Mouse (Mus musculus) stomach, postnatal 0 days (tissue): ENCODE data around the gene Eml6. TPM values are rescaled to one million over a fixed set of nuclear protein-coding genes. Genes with fewer than 3 reads are reported as not detected.

Experiments
- ATAC-seq: fragments of 200-750 bp; cut with Nextera tagmentation; 2 replicates; pipeline ENCODE4 v1.8.0; 2017; ENCODE audit not compliant: low FRiP score, low TSS enrichment
- DNase-seq: peaks from one replicate; pipeline ENCODE4 v3.0.0-alpha.2; 2016; ENCODE audit warnings: low spot score
- H3K27ac ChIP-seq: fragments of 300-500 bp; sonication (generic); replicated peaks from 2 replicates; pipeline ENCODE4 v1.5.1; 2014; ENCODE audit warnings: mild to moderate bottlenecking, control low read depth
- H3K27me3 ChIP-seq: fragments of 300-500 bp; sonication (generic); 2 replicates; pipeline ENCODE4 v1.6.1; 2014; ENCODE audit warnings: low read length; ENCODE audit not compliant: control insufficient read depth, insufficient read depth
- H3K36me3 ChIP-seq: fragments of 300-500 bp; sonication (generic); 2 replicates; pipeline ENCODE4 v1.6.1; 2014; ENCODE audit warnings: low read length, mixed read lengths; ENCODE audit not compliant: control insufficient read depth, insufficient read depth
- H3K4me1 ChIP-seq: fragments of 300-500 bp; sonication (generic); replicated peaks from 2 replicates; pipeline ENCODE4 v1.6.1; 2014; ENCODE audit warnings: antibody characterized with exemption; ENCODE audit not compliant: control insufficient read depth, insufficient read depth
- H3K4me2 ChIP-seq: fragments of 300-500 bp; sonication (generic); replicated peaks from 2 replicates; pipeline ENCODE4 v1.6.1; 2014; ENCODE audit warnings: low read depth, mild to moderate bottlenecking, control low read depth, moderate library complexity
- H3K4me3 ChIP-seq: fragments of 300-500 bp; sonication (generic); 2 replicates; pipeline ENCODE4 v1.5.1; 2014; ENCODE audit warnings: low read depth, low read length, control low read depth
- H3K9ac ChIP-seq: fragments of 300-500 bp; sonication (generic); 2 replicates; pipeline ENCODE4 v1.6.1; 2014; ENCODE audit warnings: mild to moderate bottlenecking, low read length, control low read depth, mixed read lengths
- H3K9me3 ChIP-seq: fragments of 300-500 bp; sonication (generic); 2 replicates; pipeline ENCODE4 v1.6.1; 2016; ENCODE audit warnings: low read length; ENCODE audit not compliant: control insufficient read depth
- CTCF ChIP-seq: IDR thresholded peaks from 2 replicates; pipeline ENCODE4 v1.5.1; 2016; ENCODE audit warnings: antibody characterized with exemption, low read depth, mild to moderate bottlenecking, moderate library complexity
- EP300 ChIP-seq: optimal IDR thresholded peaks from 2 replicates; pipeline ENCODE3; 2016; ENCODE audit warnings: antibody characterized with exemption
- WGBS: fragments of 180-500 bp; shearing (Covaris S2); extraction: QIAGEN DNeasy Blood & Tissue Kit; methylation state at CpG from one replicate; pipeline ENCODE4 v1.1.7; 2014; 5-methylcytosine and 5-hydroxymethylcytosine counted together
- polyA plus RNA-seq: library from polyadenylated mRNA; unstranded; fragments of >200 nt; fragmentation: Nextera tagmentation; extraction: Ambion mirVana; gene quantifications from 2 replicates; pipeline ENCODE4 v1.2.1, GENCODE M21; 2015

Eml6 gene
- polyA plus RNA-seq, 1 experiment from 2014 or later = 0.39 TPM

DNA sequence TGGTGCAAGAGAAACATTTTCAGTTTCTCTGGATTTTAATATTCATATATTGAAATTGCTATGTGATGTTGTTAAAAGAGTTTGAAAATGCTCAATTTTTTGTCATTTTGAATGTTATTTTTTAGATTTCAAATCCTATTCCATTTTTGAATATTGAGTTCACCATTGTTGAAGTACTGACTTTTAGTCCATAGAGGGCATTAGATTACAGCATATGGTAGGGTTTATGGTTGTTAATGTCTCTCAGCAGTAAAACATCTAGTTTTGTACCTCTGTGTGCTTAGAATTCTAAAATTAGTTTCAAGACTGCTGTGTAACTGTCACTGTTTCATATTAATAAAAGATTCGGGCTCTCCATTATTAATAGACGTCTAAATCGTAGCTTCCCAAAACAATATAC lies 310.3 kb downstream of the Eml6 start:
- Histone ChIP-seq H3K27ac (no peak overlapping the region), H3K36me3 (no peaks in the 10 kb centered on the region), H3K4me2 (no peak overlapping the region), H3K27me3 (no peaks in the 10 kb centered on the region), H3K9ac (no peak overlapping the region), H3K4me1 (no peaks in the 10 kb centered on the region), H3K4me3 (no peak overlapping the region), H3K9me3 (no peaks in the 10 kb centered on the region)
- WGBS = 86% methylated on average over 3 of the region's 3 CpGs
- ATAC-seq (no peak), DNase-seq (no peak)
- TF ChIP-seq CTCF (peak; percentile 68), EP300 (no peak)

DNA sequence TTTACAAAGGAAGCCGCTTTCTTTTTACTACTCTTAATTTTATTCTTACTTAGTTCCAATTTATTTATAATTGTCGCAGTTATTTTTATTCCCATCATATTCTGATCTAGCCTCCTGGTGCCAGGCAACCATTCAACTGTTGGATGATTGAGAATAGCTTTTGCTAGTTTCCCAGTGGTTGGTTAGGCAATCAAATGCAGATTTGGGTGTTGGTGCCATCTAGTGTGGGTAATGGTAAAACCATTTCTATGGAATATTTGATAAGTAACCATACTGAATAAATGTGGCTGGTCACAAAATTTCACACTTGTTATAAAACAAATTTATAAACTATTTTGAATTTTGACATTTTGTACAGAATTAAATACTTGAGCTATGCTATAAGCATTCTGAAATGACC lies 311.0 kb downstream of the Eml6 start:
- Histone ChIP-seq H3K4me1 (no peaks in the 10 kb centered on the region), H3K9me3 (no peaks in the 10 kb centered on the region), H3K27me3 (no peaks in the 10 kb centered on the region), H3K9ac (no peak overlapping the region), H3K27ac (no peak overlapping the region), H3K36me3 (no peaks in the 10 kb centered on the region), H3K4me3 (no peak overlapping the region), H3K4me2 (no peak overlapping the region)
- WGBS = 86% methylated on average over 2 of the region's 2 CpGs
- DNase-seq (no peak), ATAC-seq (no peak)
- TF ChIP-seq CTCF = peak; percentile 72
- no peak for TF ChIP-seq EP300

DNA sequence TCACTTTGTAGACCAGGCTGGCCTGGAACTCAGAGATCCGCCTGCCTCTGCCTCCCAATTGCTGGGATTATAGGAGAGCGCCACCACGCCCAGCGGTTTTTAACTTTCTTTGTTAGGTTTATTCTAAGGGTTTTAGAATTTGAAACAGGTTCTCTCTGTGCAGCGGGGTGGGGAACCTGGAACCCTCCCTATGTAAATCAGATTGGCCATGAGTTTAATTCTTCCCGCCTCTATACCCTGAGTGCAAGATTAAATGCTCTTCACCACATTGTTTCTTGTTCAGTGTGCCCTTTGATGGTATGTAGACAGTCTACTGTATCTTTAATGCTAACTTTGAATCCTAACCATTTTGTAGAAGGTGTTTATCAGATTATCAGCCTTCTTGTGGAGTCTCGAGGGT lies 311.7 kb downstream of the Eml6 start:
- H3K27me3 ChIP-seq = no peaks in the 10 kb centered on the region
- no peak overlapping the region for H3K4me2 ChIP-seq
- H3K27ac ChIP-seq = no peak overlapping the region
- WGBS = 89% methylated on average over 7 of the region's 7 CpGs
- no peak overlapping the region for H3K9ac ChIP-seq
- no peak for ATAC-seq
- H3K4me1 ChIP-seq = no peaks in the 10 kb centered on the region
- no peaks in the 10 kb centered on the region for H3K36me3 ChIP-seq
- H3K4me3 ChIP-seq = no peak overlapping the region
- no peaks in the 10 kb centered on the region for H3K9me3 ChIP-seq
- TF ChIP-seq CTCF (no peak), EP300 (no peak)
- no peak for DNase-seq

DNA sequence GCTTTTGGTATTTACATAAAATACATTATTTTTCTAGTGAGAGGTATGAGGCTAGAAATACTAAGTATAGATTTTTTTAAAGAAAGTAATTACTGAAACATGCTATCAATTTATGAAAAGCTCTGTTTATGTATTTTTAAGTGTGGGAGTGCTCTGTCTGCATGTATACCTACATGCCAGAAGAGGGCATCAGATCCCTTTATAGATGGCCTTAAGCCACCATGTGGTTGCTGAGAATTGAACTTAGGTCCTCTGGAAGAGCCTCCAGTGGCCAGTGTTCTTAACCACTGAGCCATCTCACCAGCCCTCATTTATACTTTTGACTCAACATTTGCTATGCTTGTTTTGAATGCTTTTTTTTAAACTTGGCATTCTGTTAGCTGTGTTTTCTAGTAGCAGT lies 316.3 kb downstream of the Eml6 start:
- H3K27me3 ChIP-seq = no peaks in the 10 kb centered on the region
- no peak for DNase-seq

DNA sequence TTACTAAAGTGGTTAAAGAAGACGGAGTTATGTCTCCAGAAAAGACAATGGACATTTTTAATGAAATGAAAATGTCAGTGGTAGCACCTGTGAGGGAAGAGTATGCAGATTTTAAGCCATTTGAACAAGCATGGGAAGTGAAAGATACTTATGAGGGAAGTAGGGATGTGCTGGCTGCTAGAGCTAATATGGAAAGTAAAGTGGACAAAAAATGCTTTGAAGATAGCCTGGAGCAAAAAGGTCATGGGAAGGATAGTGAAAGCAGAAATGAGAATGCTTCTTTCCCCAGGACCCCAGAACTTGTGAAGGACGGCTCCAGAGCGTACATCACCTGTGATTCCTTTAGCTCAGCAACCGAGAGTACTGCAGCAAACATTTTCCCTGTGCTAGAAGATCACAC lies 319.0 kb downstream of the Eml6 start:
- no peaks in the 10 kb centered on the region for H3K9me3 ChIP-seq
- 81% methylated on average over 4 of the region's 4 CpGs for WGBS
- DNase-seq (no peak), ATAC-seq (no peak)
- no peak overlapping the region for H3K27ac ChIP-seq
- H3K4me3 ChIP-seq = no peak overlapping the region
- H3K4me1 ChIP-seq = no peaks in the 10 kb centered on the region
- H3K36me3 ChIP-seq = no peaks in the 10 kb centered on the region
- H3K9ac ChIP-seq = no peak overlapping the region
- H3K27me3 ChIP-seq = no peaks in the 10 kb centered on the region
- TF ChIP-seq EP300 (no peak), CTCF (no peak)
- H3K4me2 ChIP-seq = no peak overlapping the region

More for the DNA sequence above, 316.3 kb downstream of the Eml6 start:
- Histone ChIP-seq H3K4me3 (no peak overlapping the region), H3K4me2 (no peak overlapping the region), H3K27ac (no peak overlapping the region), H3K36me3 (no peaks in the 10 kb centered on the region), H3K9me3 (no peaks in the 10 kb centered on the region), H3K4me1 (no peaks in the 10 kb centered on the region), H3K9ac (no peak overlapping the region)
- ATAC-seq = no peak
- TF ChIP-seq EP300 = no peak
- peak; percentile 55 for TF ChIP-seq CTCF

DNA sequence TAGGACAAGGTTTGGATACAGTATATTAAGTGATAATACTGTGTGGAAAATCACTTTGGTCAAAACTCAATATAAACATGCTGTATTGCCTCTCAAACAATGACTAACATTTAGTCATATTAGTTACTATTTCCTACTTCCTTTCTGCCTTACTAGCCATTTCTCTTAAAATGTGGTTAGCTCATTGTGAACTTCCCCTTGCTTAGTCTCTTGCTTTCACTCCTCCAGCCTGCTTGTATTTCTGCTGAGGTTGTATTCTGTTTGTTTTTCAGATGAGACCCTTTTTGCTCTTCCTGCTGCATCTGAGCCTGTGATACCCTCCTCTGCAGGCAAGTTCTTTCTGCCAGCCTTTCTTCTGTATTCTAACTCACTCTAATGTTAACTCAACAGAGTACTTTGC lies 320.6 kb downstream of the Eml6 start:
- DNase-seq (no peak), ATAC-seq (no peak)
- Histone ChIP-seq H3K4me1 (no peaks in the 10 kb centered on the region), H3K9me3 (no peaks in the 10 kb centered on the region), H3K4me2 (no peak overlapping the region), H3K36me3 (no peaks in the 10 kb centered on the region), H3K9ac (no peak overlapping the region), H3K27ac (no peak overlapping the region), H3K4me3 (no peak overlapping the region), H3K27me3 (no peaks in the 10 kb centered on the region)
- TF ChIP-seq EP300 = no peak
- no peak for TF ChIP-seq CTCF
